Mouse (Mus musculus) heart, embryonic 16.5 days (tissue): Measurements from ENCODE around the gene Psmd9. TPM values are rescaled to one million over a fixed set of nuclear protein-coding genes. Genes with fewer than 3 reads are reported as not detected.

ENCODE experiments used
- polyA plus RNA-seq: library from polyadenylated mRNA; unstranded; fragments of >200 nt; fragmentation: Nextera tagmentation; extraction: Ambion mirVana; gene quantifications from 2 replicates; pipeline ENCODE4 v1.2.1, GENCODE M21; 2015

Gene Psmd9
- polyA plus RNA-seq, 1 experiment from 2014 or later = 60.0 TPM

Other genes with a start within 250 kb of the Psmd9 start
- 26.8 and 27.3 TPM in 2 replicates for gene Kdm2b, start 179.6 kb upstream of the Psmd9 start, polyA plus RNA-seq
- 16.8 and 19.1 TPM in 2 replicates for gene Orai1, start 154.3 kb upstream of the Psmd9 start, polyA plus RNA-seq
- 0.37 and 1.5 TPM in 2 replicates for gene Morn3, start 122.4 kb upstream of the Psmd9 start, polyA plus RNA-seq
- gene Tmem120b, start 101.0 kb upstream of the Psmd9 start, polyA plus RNA-seq = 14.6 and 14.9 TPM in 2 replicates
- 2.2 and 2.4 TPM in 2 replicates for gene Rhof, start 36.7 kb upstream of the Psmd9 start, polyA plus RNA-seq
- gene Setd1b, start 27.2 kb upstream of the Psmd9 start, polyA plus RNA-seq = 6.0 and 6.5 TPM in 2 replicates
- gene Hpd, start 13.3 kb downstream of the Psmd9 start, polyA plus RNA-seq = 0.20 and 0.46 TPM in 2 replicates
- 3.1 and 3.7 TPM in 2 replicates for gene Wdr66, start 82.7 kb downstream of the Psmd9 start, polyA plus RNA-seq
- 14.8 and 15.5 TPM in 2 replicates for gene Bcl7a, start 174.4 kb downstream of the Psmd9 start, polyA plus RNA-seq
- 12.3 and 12.4 TPM in 2 replicates for gene Mlxip, start 225.4 kb downstream of the Psmd9 start, polyA plus RNA-seq